Mouse (Mus musculus) heart, embryonic 16.5 days (tissue): ENCODE data around the gene Paxbp1. TPM values are rescaled to one million over a fixed set of nuclear protein-coding genes. Genes with fewer than 3 reads are reported as not detected.

ENCODE experiments used
- ATAC-seq: fragments of 200-750 bp; cut with Nextera tagmentation; replicated peaks from 2 replicates; pipeline ENCODE4 v1.8.0; 2017; ENCODE audit warnings: moderate number of reproducible peaks; ENCODE audit not compliant: insufficient read depth, low FRiP score; ENCODE audit errors: extremely low read depth
- H3K27ac ChIP-seq: fragments of 300-500 bp; sonication (generic); 2 replicates; pipeline ENCODE4 v1.5.1; 2014; ENCODE audit warnings: mild to moderate bottlenecking, low read length, control low read depth, moderate library complexity
- H3K27me3 ChIP-seq: fragments of 300-500 bp; sonication (generic); 2 replicates; pipeline ENCODE4 v1.6.1; 2014; ENCODE audit warnings: low read length, mixed read lengths; ENCODE audit not compliant: control insufficient read depth, insufficient read depth
- H3K36me3 ChIP-seq: fragments of 300-500 bp; sonication (generic); 2 replicates; pipeline ENCODE4 v1.6.1; 2014; ENCODE audit not compliant: control insufficient read depth, insufficient read depth
- H3K4me1 ChIP-seq: fragments of 300-500 bp; sonication (generic); 2 replicates; pipeline ENCODE4 v1.6.1; 2014; ENCODE audit warnings: low read length, mixed read lengths; ENCODE audit not compliant: control insufficient read depth, insufficient read depth
- H3K4me2 ChIP-seq: fragments of 300-500 bp; sonication (generic); 2 replicates; pipeline ENCODE4 v1.6.1; 2014; ENCODE audit warnings: low read depth, mild to moderate bottlenecking, control low read depth, low read length
- H3K4me3 ChIP-seq: fragments of 300-500 bp; sonication (generic); 2 replicates; pipeline ENCODE4 v1.5.1; 2014; ENCODE audit warnings: mild to moderate bottlenecking, control low read depth, low read length
- H3K9ac ChIP-seq: fragments of 300-500 bp; sonication (generic); 2 replicates; pipeline ENCODE4 v1.6.1; 2014; ENCODE audit warnings: low read length, control low read depth
- H3K9me3 ChIP-seq: fragments of 300-500 bp; sonication (generic); replicated peaks from 2 replicates; pipeline ENCODE4 v1.6.1; 2016; ENCODE audit warnings: low read length; ENCODE audit not compliant: control insufficient read depth
- WGBS: fragments of 180-500 bp; shearing (Covaris S2); extraction: QIAGEN DNeasy Blood & Tissue Kit; methylation state at CpG from one replicate; pipeline ENCODE4 v1.1.7; 2014; 5-methylcytosine and 5-hydroxymethylcytosine counted together
- polyA plus RNA-seq: library from polyadenylated mRNA; unstranded; fragments of >200 nt; fragmentation: Nextera tagmentation; extraction: Ambion mirVana; gene quantifications from 2 replicates; pipeline ENCODE4 v1.2.1, GENCODE M21; 2015

Gene Paxbp1
- polyA plus RNA-seq, 1 experiment from 2014 or later = 43.4 TPM

GRCm38 (mm10) chr16:90989162-90989561 is 55.2 kb downstream of the Paxbp1 start:
- Histone ChIP-seq H3K4me1 (no peaks in the 10 kb centered on the region), H3K9me3 (no peaks in the 10 kb centered on the region), H3K27ac (no peak overlapping the region), H3K9ac (no peak overlapping the region), H3K27me3 (no peaks in the 10 kb centered on the region), H3K4me2 (no peak overlapping the region), H3K36me3 (peaks cover 4% of the 10 kb centered on the region), H3K4me3 (no peak overlapping the region)
- 93% methylated on average over 8 of the region's 8 CpGs for WGBS
- ATAC-seq = no peak

GRCm38 (mm10) chr16:90988665-90989064 is 55.7 kb downstream of the Paxbp1 start:
- Histone ChIP-seq H3K4me2 (no peak overlapping the region), H3K9me3 (no peaks in the 10 kb centered on the region), H3K4me3 (no peak overlapping the region), H3K36me3 (peaks cover 4% of the 10 kb centered on the region), H3K27ac (no peak overlapping the region), H3K9ac (no peak overlapping the region), H3K27me3 (no peaks in the 10 kb centered on the region), H3K4me1 (no peaks in the 10 kb centered on the region)
- WGBS = 86% methylated on average over 3 of the region's 3 CpGs
- no peak for ATAC-seq

GRCm38 (mm10) chr16:90988039-90988438 is 56.3 kb downstream of the Paxbp1 start:
- Histone ChIP-seq H3K9me3 (no peaks in the 10 kb centered on the region), H3K4me2 (no peak overlapping the region), H3K4me1 (no peaks in the 10 kb centered on the region), H3K27ac (no peak overlapping the region), H3K27me3 (no peaks in the 10 kb centered on the region), H3K36me3 (peaks cover 4% of the 10 kb centered on the region), H3K9ac (no peak overlapping the region), H3K4me3 (no peak overlapping the region)
- ATAC-seq = no peak
- WGBS = 89% methylated on average over 8 of the region's 8 CpGs

DNA sequence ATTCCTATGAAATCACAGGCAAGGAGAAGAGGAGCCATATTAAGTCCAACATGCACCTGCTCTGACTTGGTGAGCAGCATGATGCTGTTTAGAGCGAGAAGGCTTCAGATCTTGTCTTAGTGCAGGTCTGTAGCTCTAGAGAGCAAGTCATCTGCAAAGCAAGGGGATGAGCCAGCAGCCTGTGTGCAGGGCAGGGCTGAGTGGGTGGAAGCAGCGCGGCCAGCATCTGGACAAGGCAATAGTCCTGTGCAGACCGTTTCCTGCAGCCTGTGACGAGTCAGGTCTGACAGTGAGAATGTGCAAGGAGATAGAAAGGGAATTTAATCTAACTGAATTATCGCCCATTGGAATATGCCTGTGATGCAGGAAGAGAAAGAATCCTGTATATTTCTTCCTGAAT is 73.3 kb downstream of the Paxbp1 start:
- H3K9me3 ChIP-seq = no peaks in the 10 kb centered on the region
- no peaks in the 10 kb centered on the region for H3K4me1 ChIP-seq
- no peak for ATAC-seq
- no peak overlapping the region for H3K27ac ChIP-seq
- no peaks in the 10 kb centered on the region for H3K27me3 ChIP-seq
- no peak overlapping the region for H3K4me3 ChIP-seq
- 64% methylated on average over 6 of the region's 6 CpGs for WGBS
- no peak overlapping the region for H3K4me2 ChIP-seq
- no peak overlapping the region for H3K9ac ChIP-seq
- peaks cover 9% of the 10 kb centered on the region; the same call in 1 of the 2 replicates for H3K36me3 ChIP-seq

DNA sequence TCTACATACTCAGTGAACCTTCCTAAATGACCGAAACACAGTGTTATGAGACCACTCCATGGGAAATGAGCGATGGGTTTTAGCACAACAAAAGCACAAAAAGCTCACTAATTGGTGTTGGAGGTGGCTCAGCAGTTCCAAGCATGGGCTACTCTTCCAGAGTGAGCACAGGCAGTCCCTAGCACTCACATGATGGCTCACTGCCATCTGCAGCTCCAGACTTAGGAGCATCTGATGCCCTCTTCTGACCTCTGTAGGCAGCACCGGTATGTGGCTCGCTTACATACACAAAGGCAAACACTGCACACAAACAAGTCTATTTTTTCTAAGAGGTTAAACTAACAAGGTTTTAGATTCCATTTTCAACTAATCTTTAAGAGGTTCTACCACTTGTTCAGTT is 78.1 kb downstream of the Paxbp1 start:
- Histone ChIP-seq H3K4me2 (no peak overlapping the region), H3K4me3 (no peak overlapping the region), H3K4me1 (no peaks in the 10 kb centered on the region), H3K27ac (no peak overlapping the region), H3K27me3 (no peaks in the 10 kb centered on the region), H3K9ac (no peak overlapping the region), H3K9me3 (no peaks in the 10 kb centered on the region), H3K36me3 (peaks cover 13% of the 10 kb centered on the region)
- no peak for ATAC-seq
- WGBS = 73% methylated on average over 4 of the region's 4 CpGs

GRCm38 (mm10) chr16:90964302-90964701 is 80.0 kb downstream of the Paxbp1 start:
- H3K27ac ChIP-seq = no peak overlapping the region
- no peaks in the 10 kb centered on the region for H3K9me3 ChIP-seq
- H3K9ac ChIP-seq = no peak overlapping the region
- H3K4me1 ChIP-seq = no peaks in the 10 kb centered on the region
- peaks cover 16% of the 10 kb centered on the region for H3K36me3 ChIP-seq
- ATAC-seq = no peak
- H3K4me2 ChIP-seq = no peak overlapping the region
- WGBS = 70% methylated on average over 10 of the region's 10 CpGs
- H3K27me3 ChIP-seq = no peaks in the 10 kb centered on the region
- no peak overlapping the region for H3K4me3 ChIP-seq

Other genes with a start within 250 kb of the Paxbp1 start
- 6.7 and 7.2 TPM in 2 replicates for gene Urb1, start 234.1 kb downstream of the Paxbp1 start, polyA plus RNA-seq
- gene Eva1c, start 217.8 kb downstream of the Paxbp1 start, polyA plus RNA-seq = 3.3 TPM in 2 replicates
- 48.2 and 54.4 TPM in 2 replicates for gene Cfap298, start 109.4 kb downstream of the Paxbp1 start, polyA plus RNA-seq
- 10.8 and 11.2 TPM in 2 replicates for gene Synj1, start 33.2 kb downstream of the Paxbp1 start, polyA plus RNA-seq
- 0.40 TPM in 1 of 2 replicates, not detected in the other for gene 4932438H23Rik, start 50.6 kb upstream of the Paxbp1 start, polyA plus RNA-seq
- not detected in 2 replicates for gene Olig2, start 180.9 kb upstream of the Paxbp1 start, polyA plus RNA-seq
- gene Olig1, start 225.2 kb upstream of the Paxbp1 start, polyA plus RNA-seq = 0.07 and 0.09 TPM in 2 replicates